Mouse (Mus musculus) urinary bladder, postnatal 4 days (tissue): Measurements from ENCODE around the gene Tpst2.
"Not testable (repeated sequence)": the region's sequence is repeated elsewhere in the genome, so short reads cannot be mapped to it uniquely, and the experiment has no call there.

Experiments used
- DNase-seq, 2 experiments: peaks; one replicate each; pipeline ENCODE4 v3.0.0; 2021 to 2022; ENCODE audit warnings: low spot score in 2 of 2

Tpst2 gene

GRCm38 (mm10) chr5:112296404-112297181, 20.1 kb downstream of the Tpst2 start:
- no peak for DNase-seq

- no peak for DNase-seq
These were observed 20.8 kb downstream of the Tpst2 start for GRCm38 (mm10) chr5:112297257-112297656.

GRCm38 (mm10) chr5:112298226-112298988, 21.9 kb downstream of the Tpst2 start:
- no peak for DNase-seq

- no peak for DNase-seq
These were observed 22.9 kb downstream of the Tpst2 start for GRCm38 (mm10) chr5:112299399-112299798.

- DNase-seq, result no peak
These were observed 23.6 kb downstream of the Tpst2 start for GRCm38 (mm10) chr5:112300112-112300511.

GRCm38 (mm10) chr5:112300721-112301308, 24.3 kb downstream of the Tpst2 start:
- DNase-seq, result no peak

- no peak for DNase-seq
These were observed 25.2 kb downstream of the Tpst2 start for GRCm38 (mm10) chr5:112301694-112302093.

- DNase-seq, result no peak
These were observed 25.8 kb downstream of the Tpst2 start for GRCm38 (mm10) chr5:112302310-112302709.

GRCm38 (mm10) chr5:112305842-112306241, 29.4 kb downstream of the Tpst2 start:
- DNase-seq, result no peak

- no peak for DNase-seq
These were observed 36.9 kb downstream of the Tpst2 start for GRCm38 (mm10) chr5:112313222-112313885.

GRCm38 (mm10) chr5:112316468-112316867, 40.0 kb downstream of the Tpst2 start:
- no peak for DNase-seq

- DNase-seq, result no peak
These were observed 40.8 kb downstream of the Tpst2 start for GRCm38 (mm10) chr5:112317328-112317727.

- DNase-seq, result not testable (repeated sequence)
These were observed 42.9 kb downstream of the Tpst2 start for GRCm38 (mm10) chr5:112319343-112319742.

GRCm38 (mm10) chr5:112320379-112320778, 43.9 kb downstream of the Tpst2 start:
- no peak for DNase-seq

GRCm38 (mm10) chr5:112320936-112321335, 44.4 kb downstream of the Tpst2 start:
- DNase-seq, result no peak

GRCm38 (mm10) chr5:112321376-112321775, 44.9 kb downstream of the Tpst2 start:
- DNase-seq, result no peak

GRCm38 (mm10) chr5:112323246-112323645, 46.8 kb downstream of the Tpst2 start:
- DNase-seq, result no peak

GRCm38 (mm10) chr5:112324637-112325545, 48.4 kb downstream of the Tpst2 start:
- no peak for DNase-seq

GRCm38 (mm10) chr5:112325546-112326445, 49.3 kb downstream of the Tpst2 start, which contains the start of gene Tfip11:
Gene Tfip11 (plus strand): TSS chr5:112326358.
- peak; percentile 93 to 97 for DNase-seq
